Mouse (Mus musculus) liver, adult (tissue): ENCODE data around the gene Dcpp2.
"Not testable (repeated sequence)": the region's sequence is repeated elsewhere in the genome, so short reads cannot be mapped to it uniquely, and the experiment has no call there.

Source experiments
- GATA4 ChIP-seq: IDR thresholded peaks from 2 replicates; pipeline ENCODE4 v1.6.1; 2014; ENCODE audit warnings: mild to moderate bottlenecking, low read length; ENCODE audit not compliant: insufficient replicate concordance

Dcpp2 gene

DNA sequence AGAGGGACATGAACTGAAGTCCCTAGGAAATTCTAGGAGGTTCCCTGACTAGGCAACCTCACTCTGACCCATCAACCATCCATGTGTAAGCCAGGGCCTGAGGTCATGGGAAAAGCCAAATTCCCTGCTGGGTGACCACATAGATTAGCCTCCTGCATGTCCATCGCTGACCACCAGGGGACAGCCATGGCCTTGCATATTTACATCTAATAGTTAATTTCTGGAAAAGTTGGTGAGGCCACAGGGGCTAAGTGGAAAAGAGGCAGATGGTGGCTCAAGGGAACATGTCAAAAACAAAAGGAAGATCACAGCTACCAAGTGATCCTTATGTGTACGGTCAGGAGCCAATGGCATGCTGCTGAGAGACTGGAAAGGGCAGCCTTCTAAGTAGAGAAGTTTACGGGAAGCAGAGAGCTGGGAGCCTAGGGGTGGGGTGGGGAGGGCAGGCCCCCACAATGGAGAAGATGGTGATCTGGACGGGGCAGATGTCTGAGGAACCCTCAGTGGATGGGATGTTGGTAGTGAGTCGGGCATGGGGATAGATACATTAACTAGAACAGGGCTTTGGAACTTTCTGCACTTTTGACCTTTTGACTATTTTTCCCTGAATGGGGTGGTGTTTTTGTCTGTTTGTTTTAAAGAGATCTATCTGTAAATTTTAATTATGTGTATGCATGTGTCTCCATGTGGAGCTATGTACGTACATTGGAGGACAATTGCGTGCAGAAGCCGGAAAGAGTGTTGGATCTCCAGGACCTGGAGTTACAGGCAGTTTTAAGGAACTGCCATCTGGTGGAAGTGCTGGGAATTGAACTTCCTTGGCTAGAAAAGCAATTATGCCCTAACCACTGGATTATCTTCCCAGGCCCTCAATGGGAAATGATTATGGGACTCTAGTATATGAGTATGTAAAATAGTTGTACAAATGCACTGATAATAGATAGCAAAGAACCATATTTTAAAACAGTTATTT is 6.5 kb upstream of the Dcpp2 start:
- TF ChIP-seq GATA4 = no peak

DNA sequence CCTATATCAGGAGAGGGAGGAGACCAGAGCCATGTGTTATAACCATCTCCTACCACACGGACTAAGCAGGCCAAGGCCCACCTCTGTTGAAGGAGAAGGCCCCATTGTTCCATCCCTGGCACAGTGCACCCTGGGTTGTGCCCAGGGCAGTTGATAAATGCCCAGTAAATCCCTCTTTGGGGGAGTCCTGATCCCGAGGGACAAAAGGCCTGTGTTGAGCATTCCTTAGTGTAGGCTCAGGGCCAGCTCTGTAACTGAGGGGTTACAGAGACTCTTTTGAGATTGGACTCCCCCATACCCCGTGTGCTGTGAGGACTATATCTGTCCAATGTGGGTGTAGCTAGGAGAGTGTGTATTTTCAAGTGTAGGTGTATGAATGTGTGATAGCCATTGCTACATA is 3.9 kb upstream of the Dcpp2 start:
- no peak for TF ChIP-seq GATA4

GRCm38 (mm10) chr17:23877166-23877565 is 3.5 kb upstream of the Dcpp2 start:
- TF ChIP-seq GATA4 = no peak

- not testable (repeated sequence) for TF ChIP-seq GATA4
These were observed 36.5 kb downstream of the Dcpp2 start, which contains the start of gene Dcpp3 for GRCm38 (mm10) chr17:23917158-23917557. TSS of gene Dcpp3 (plus strand) at chr17:23917458.

DNA sequence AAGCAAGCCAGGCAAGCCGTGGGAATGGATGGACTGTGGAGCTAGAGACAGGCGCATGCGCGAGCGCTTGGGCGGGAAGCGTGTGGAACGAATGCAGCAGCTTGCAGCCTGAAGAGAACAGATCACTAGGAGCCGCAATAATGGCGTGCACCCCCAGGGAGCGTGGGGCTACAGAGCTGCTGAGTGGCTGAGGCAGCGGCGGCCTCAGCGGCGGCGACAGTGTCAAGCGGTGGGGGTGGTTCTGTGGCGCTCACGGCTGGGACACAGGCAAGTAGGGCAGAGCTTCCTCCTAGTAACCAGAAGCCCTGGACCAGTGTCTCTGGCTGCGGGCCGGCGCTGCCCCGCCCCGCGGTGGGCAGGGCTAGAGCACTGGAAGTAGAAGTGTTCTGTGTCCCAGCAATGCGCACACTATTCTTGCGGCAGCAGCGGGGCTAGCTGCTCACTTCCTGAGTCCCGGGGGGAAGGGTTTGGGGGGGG is 43.9 kb downstream of the Dcpp2 start:
- peak; percentile 10; the same call in 1 of the 2 replicates for TF ChIP-seq GATA4

GRCm38 (mm10) chr17:23925090-23925493 is 44.4 kb downstream of the Dcpp2 start:
- TF ChIP-seq GATA4 = no peak

DNA sequence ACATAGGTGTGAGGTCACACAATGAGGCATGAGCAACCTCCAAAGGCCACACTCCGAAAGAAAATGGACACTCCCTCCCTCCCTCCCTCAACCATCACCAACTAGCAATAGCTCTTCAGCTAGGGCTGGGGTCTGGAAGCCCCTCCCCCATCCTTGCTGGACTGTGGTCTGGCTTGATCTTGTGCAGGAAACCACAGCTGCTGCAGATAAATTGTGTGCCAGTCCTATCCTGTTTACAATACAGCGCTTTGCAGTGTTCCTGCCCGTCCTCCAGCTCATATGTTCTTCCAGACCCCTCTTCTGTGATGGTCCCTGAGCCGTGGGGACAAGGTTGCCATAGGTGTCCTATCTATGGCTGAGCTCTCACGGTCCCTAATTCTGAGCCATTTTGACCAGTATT is 50.5 kb downstream of the Dcpp2 start:
- no peak for TF ChIP-seq GATA4

GRCm38 (mm10) chr17:23941372-23941771 is 60.7 kb downstream of the Dcpp2 start, which contains the start of gene Sbp:
TSS of gene Sbp (plus strand) at chr17:23941672.
- TF ChIP-seq GATA4 = no peak

- TF ChIP-seq GATA4 = no peak
These were observed 68.4 kb downstream of the Dcpp2 start for GRCm38 (mm10) chr17:23949068-23949467.
